Mouse (Mus musculus) neural tube, embryonic 11.5 days (tissue): Measurements from ENCODE around the gene Srsf4. TPM values are rescaled to one million over a fixed set of nuclear protein-coding genes. Genes with fewer than 3 reads are reported as not detected.
A peak's percentile ranks its signal among the peaks of the same experiment; 100 is the strongest.

Experiments
- ATAC-seq: fragments of 200-750 bp; cut with Nextera tagmentation; 2 replicates; pipeline ENCODE4 v1.8.0; 2017; ENCODE audit warnings: moderate number of reproducible peaks, mild to moderate bottlenecking, moderate TSS enrichment, moderate library complexity; ENCODE audit not compliant: insufficient read depth, low FRiP score, low TSS enrichment
- DNase-seq: peaks from one replicate; pipeline ENCODE4 v3.0.0-alpha.2; 2015; ENCODE audit warnings: low spot score
- H3K27ac ChIP-seq: fragments of 300-500 bp; sonication (generic); 2 replicates; pipeline ENCODE4 v1.5.1; 2014; ENCODE audit warnings: low read depth, mild to moderate bottlenecking, low read length
- H3K27me3 ChIP-seq: fragments of 300-500 bp; sonication (generic); 2 replicates; pipeline ENCODE4 v1.6.1; 2014; ENCODE audit warnings: mild to moderate bottlenecking, low read length, mixed read lengths; ENCODE audit not compliant: control insufficient read depth, insufficient read depth
- H3K36me3 ChIP-seq: fragments of 300-500 bp; sonication (generic); 2 replicates; pipeline ENCODE4 v1.6.1; 2014; ENCODE audit warnings: mild to moderate bottlenecking, low read length, moderate library complexity, mixed read lengths; ENCODE audit not compliant: control insufficient read depth, insufficient read depth
- H3K4me1 ChIP-seq: fragments of 300-500 bp; sonication (generic); 2 replicates; pipeline ENCODE4 v1.6.1; 2014; ENCODE audit warnings: low read length, mixed read lengths; ENCODE audit not compliant: control insufficient read depth, insufficient read depth
- H3K4me2 ChIP-seq: fragments of 300-500 bp; sonication (generic); 2 replicates; pipeline ENCODE4 v1.6.1; 2014; ENCODE audit warnings: low read depth, mild to moderate bottlenecking, moderate library complexity
- H3K4me3 ChIP-seq: fragments of 300-500 bp; sonication (generic); 2 replicates; pipeline ENCODE4 v1.5.1; 2014; ENCODE audit warnings: low read depth, low read length
- H3K9ac ChIP-seq: fragments of 300-500 bp; sonication (generic); 2 replicates; pipeline ENCODE4 v1.6.1; 2014; ENCODE audit warnings: mild to moderate bottlenecking, low read length
- H3K9me3 ChIP-seq: fragments of 300-500 bp; sonication (generic); 2 replicates; pipeline ENCODE4 v1.6.1; 2016; ENCODE audit warnings: low read length; ENCODE audit not compliant: control insufficient read depth
- WGBS: fragments of 180-500 bp; shearing (Covaris S2); extraction: QIAGEN DNeasy Blood & Tissue Kit; methylation state at CpG from one replicate; pipeline ENCODE4 v1.1.7; 2014; 5-methylcytosine and 5-hydroxymethylcytosine counted together
- polyA plus RNA-seq: library from polyadenylated mRNA; unstranded; fragments of >200 nt; fragmentation: Nextera tagmentation; extraction: Ambion mirVana; gene quantifications from 2 replicates; pipeline ENCODE4 v1.2.1, GENCODE M21; 2014

The Srsf4 gene
- polyA plus RNA-seq, 1 experiment from 2014 or later: 144 TPM

DNA sequence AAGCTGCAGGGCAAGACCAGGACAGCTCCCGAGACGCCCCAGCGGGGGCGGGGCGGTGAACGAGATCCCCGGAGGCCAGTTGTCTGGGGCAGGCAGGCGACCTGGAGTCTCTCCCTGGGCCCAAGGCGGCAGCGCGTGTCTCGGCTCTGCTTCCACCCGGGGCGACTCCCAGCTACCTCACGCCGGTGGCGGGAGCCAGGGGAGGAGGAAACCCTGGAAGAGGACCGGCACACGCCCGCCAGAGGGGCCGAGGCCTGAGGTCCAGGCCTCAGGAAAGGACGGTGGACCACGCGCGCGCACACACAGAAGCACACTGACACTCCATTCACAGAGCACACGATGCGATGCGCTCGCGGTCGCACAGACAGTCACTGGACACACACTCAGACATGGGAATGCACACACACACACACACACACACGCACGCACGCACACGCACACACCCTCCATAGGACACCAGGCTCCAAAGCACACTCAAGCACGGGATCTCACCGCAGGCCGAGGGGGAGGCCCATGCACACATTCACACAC, 37.0 kb upstream of the Srsf4 start:
- peaks cover 15% of the 10 kb centered on the region for H3K4me1 ChIP-seq
- H3K4me2 ChIP-seq: peak overlapping the region; percentile 99
- peak overlapping the region; percentile 69 for H3K9ac ChIP-seq
- ATAC-seq: no peak
- H3K9me3 ChIP-seq: no peaks in the 10 kb centered on the region
- no peak overlapping the region for H3K27ac ChIP-seq
- H3K36me3 ChIP-seq: no peaks in the 10 kb centered on the region
- H3K27me3 ChIP-seq: peaks cover 17% of the 10 kb centered on the region
- DNase-seq: peak; percentile 55
- peak overlapping the region; percentile 58 for H3K4me3 ChIP-seq
- 1% methylated on average over 39 of the region's 39 CpGs for WGBS

DNA sequence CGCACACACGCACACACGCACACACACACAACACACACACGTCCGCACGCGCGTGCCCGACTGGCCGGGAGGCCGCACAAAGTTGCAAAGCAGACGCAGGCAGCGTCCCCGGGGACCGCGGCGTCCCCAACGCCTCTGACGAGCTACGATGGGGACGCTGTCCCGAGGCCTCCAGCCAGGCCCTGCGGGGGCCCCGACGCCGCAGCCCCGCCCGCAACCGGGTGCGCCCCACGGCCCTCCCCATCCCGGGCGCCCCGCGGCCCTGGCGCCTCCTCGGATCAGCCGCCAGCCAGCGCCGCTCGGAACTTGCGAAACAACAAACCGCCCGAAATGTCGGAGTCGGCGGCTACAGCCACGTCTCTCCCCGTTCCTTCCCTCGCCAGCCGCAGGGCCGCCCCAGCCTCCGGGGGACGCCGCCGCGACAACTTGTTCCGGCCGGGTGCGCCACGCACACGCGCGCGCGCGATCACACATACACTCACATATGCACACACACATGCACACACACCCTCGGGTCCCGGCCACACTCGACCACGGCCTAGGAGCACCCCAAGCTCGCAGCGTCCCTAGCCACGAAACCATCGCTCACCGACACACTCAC, 36.4 kb upstream of the Srsf4 start:
- Histone ChIP-seq H3K4me3 (peak overlapping the region; percentile 58), H3K27ac (no peak overlapping the region), H3K9ac (peak overlapping the region; percentile 69), H3K27me3 (peaks cover 17% of the 10 kb centered on the region), H3K4me1 (peaks cover 15% of the 10 kb centered on the region), H3K4me2 (peak overlapping the region; percentile 99), H3K9me3 (no peaks in the 10 kb centered on the region), H3K36me3 (no peaks in the 10 kb centered on the region)
- DNase-seq (peak; percentile 64), ATAC-seq (peak; percentile 16; the same call in 1 of the 2 replicates)
- WGBS: under 1% methylated on average over 71 of the region's 76 CpGs

DNA sequence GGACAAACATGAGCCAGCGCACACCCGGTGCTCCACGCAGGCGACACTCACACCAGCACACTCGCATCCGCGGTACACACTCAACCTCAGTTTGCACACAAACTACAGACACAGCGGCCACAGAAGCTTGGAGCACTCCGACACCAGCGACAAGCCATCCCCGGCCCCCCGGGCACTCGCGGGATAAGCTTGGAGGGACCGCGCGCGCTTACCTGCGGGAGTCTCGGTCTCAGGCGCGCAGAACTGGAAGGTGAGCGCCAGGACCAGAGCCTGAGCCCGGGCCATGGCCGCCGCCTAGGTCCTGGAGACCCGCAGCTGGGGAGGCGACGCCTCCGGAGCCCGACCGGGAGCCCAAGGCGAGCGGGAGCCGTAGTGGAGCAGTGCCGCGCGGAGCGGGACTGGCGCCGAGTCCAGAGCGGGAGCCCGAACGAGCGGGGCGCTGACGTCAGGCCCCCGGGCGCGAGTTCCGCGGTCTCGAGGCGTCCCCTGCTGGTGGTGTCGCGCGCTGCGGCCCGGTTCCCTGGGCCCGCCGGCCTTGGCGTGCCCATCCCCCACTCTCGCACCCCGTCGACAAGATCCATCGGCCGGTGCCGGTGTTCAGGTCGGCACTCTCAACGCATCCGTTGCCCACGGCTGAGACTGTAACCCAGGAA, 35.4 kb upstream of the Srsf4 start, which contains the start of gene Ptpru:
Ptpru (minus strand) TSS at position 417 of the 653 bp plus-strand sequence.
- H3K9me3 ChIP-seq: no peaks in the 10 kb centered on the region
- H3K27me3 ChIP-seq: peaks cover 17% of the 10 kb centered on the region
- peak within 1 kb of the TSS; percentile 99 for H3K4me2 ChIP-seq
- H3K27ac ChIP-seq: no peak within 1 kb of the TSS
- no peaks in the 10 kb centered on the region for H3K36me3 ChIP-seq
- peak within 1 kb of the TSS; percentile 69 for H3K9ac ChIP-seq
- ATAC-seq (peak; percentile 78), DNase-seq (peak; percentile 89)
- WGBS: under 1% methylated on average over 72 of the region's 72 CpGs
- H3K4me3 ChIP-seq: peak within 1 kb of the TSS; percentile 58
- peaks cover 15% of the 10 kb centered on the region for H3K4me1 ChIP-seq

DNA sequence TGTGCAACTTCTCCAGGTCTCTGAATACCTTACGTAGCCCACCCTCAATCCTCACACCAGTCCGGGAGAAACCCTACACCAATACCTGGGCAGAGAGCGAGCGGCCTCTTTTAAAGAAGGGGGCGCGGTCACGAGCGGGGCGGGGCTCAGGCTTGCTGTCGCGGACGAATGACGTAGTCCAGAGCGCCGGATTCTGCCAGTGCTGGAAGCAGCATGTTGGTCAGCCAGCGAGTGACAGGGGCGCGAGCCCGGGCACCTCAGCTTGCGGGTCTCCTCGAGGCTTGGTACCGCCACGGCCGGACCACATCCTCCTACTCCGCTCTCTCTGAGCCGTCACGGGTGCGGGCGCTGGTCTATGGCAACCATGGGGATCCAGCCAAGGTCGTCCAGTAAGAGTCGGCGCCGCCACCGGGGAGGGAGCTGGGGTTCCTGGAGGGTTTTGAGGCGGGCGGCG, 30.1 kb upstream of the Srsf4 start, which contains the start of gene Mecr:
Mecr (plus strand) TSS at position 181 of the 454 bp plus-strand sequence.
- Histone ChIP-seq H3K4me2 (peak within 1 kb of the TSS; percentile 96), H3K9ac (peak within 1 kb of the TSS; percentile 81), H3K27ac (no peak within 1 kb of the TSS), H3K9me3 (no peaks in the 10 kb centered on the region), H3K27me3 (no peaks in the 10 kb centered on the region), H3K4me3 (peak within 1 kb of the TSS; percentile 91), H3K36me3 (no peaks in the 10 kb centered on the region), H3K4me1 (0 out of 2 replicates have a peak, but pooled peaks cover 2% of the 10 kb centered on the region)
- peak; percentile 91 for DNase-seq
- peak; percentile 53 for ATAC-seq
- WGBS: under 1% methylated on average over 37 of the region's 37 CpGs

DNA sequence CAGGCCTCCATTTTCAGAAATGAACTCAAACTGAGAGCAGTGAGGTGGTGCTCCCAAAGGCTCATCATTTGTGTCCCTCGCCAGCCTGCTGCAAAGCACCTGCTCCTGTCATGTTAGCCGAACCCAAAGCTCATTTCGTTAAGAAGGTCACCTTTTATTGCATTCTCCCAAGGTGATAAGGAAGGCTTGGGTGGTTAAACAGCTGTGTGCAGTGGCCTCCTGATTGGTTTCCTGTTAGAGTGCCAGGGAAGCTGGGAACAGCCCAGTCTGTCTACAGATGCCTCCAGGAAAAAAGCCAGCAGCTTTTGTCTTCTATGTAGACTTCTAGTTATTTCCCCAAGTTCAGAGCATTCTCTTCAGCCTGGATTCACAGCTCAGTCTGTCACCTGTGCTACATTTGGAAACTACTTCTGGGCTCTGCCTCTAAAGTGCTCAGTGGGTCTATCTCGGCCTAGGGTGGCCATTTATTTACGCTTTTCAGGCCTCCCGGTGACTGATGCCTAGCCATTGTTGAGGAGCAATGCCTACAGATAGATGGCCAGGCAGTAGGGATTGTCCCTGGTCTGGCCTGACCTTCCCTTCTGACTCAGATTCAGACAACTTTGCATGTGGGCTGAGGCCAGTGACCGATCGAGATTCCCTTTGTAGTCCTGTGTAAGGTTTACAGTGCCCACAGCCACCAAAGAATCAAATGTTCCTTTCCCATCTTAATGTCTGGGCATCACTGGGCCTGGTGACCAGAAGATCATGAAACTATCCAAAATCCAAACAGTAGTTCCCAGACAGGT, 27.2 kb upstream of the Srsf4 start:
- H3K9ac ChIP-seq: no peak overlapping the region
- 85% methylated on average over 8 of the region's 8 CpGs for WGBS
- H3K4me3 ChIP-seq: no peak overlapping the region
- no peaks in the 10 kb centered on the region for H3K9me3 ChIP-seq
- no peak overlapping the region for H3K4me2 ChIP-seq
- peaks cover 4% of the 10 kb centered on the region; the same call in 1 of the 2 replicates for H3K4me1 ChIP-seq
- no peaks in the 10 kb centered on the region for H3K36me3 ChIP-seq
- no peak overlapping the region for H3K27ac ChIP-seq
- ATAC-seq: no peak
- H3K27me3 ChIP-seq: no peaks in the 10 kb centered on the region
- DNase-seq: no peak

DNA sequence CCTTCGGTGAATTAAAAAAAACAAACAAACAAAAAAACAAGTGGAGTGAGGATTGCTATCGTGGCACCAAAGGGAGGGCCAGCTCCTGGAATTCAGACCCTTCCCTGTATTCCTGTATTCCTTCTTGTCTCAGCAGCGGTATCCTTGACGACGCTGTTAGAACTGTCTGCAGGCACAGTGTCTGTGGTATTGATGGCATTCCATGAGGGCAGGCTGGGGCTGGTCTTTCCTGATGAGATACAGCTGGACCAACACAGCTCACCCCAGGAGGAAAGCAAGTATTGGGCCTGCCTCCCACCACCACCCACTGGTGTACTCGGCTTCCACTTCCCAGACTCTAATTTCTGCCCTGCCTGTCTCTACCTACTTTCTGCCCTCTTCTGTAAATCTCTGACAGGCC, 25.3 kb upstream of the Srsf4 start:
- DNase-seq: peak; percentile 51
- no peaks in the 10 kb centered on the region for H3K27me3 ChIP-seq
- no peak overlapping the region for H3K4me2 ChIP-seq
- WGBS: 60% methylated on average over 6 of the region's 6 CpGs
- H3K36me3 ChIP-seq: no peaks in the 10 kb centered on the region
- H3K27ac ChIP-seq: no peak overlapping the region
- no peak overlapping the region for H3K4me3 ChIP-seq
- no peak for ATAC-seq
- no peak overlapping the region for H3K9ac ChIP-seq
- H3K9me3 ChIP-seq: no peaks in the 10 kb centered on the region
- peaks cover 4% of the 10 kb centered on the region; the same call in 1 of the 2 replicates for H3K4me1 ChIP-seq

DNA sequence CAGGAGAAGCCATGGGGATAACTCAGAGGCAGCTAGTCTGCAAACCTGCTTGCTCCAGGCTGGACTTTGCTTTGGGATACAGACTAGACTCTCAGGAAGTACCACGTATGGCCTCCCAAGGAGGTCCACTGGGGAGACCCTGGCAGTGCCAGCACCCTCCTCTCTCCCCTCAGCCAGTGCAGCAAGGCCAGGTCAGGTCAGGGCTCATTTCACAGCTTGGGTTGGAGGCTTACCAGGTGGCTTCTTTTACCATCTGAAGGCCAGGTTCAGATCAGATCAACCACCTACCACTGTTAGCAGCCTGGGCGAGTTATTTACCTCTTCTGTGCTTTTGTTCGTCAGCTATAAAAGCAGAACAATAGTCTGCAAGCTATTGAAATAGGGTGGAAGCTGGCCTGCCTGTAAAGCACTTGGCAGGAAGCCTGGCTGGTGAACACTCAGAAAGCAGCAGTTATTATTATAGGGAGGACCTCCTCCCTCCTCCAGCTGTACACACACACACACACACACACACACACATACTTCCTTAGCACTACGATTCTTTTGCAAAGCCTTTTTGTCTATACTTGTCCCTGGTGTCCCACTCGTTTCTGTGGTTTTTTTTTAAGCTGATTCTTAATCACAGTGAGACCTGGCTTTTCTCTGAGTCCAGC, 23.3 kb upstream of the Srsf4 start:
- DNase-seq (no peak), ATAC-seq (no peak)
- Histone ChIP-seq H3K4me3 (no peak overlapping the region), H3K4me2 (no peak overlapping the region), H3K4me1 (peaks cover 4% of the 10 kb centered on the region; the same call in 1 of the 2 replicates), H3K27me3 (no peaks in the 10 kb centered on the region), H3K36me3 (no peaks in the 10 kb centered on the region), H3K9me3 (no peaks in the 10 kb centered on the region), H3K27ac (no peak overlapping the region), H3K9ac (peak overlapping the region; percentile 39)
- WGBS: 28% methylated on average over 5 of the region's 5 CpGs

DNA sequence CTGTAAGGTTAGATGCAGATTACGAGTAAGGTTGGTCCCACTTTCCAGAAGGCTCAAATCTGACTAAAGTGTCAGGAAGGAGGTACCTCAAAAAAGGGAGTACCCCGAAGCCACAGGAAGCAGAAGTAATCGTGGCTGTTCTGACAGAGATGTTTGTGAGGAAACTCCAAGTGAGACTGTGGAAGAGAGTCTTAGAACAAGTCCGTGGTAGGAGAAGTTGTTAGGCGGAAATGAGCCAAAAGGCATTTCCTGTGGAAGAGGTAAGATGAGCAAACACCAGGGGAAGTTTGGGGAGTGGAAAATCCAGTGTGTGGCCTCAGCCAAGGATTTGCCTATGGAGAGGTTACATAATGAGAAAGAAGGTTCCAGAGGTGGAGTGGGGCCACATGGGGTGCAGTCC, 18.5 kb upstream of the Srsf4 start:
- no peak for ATAC-seq

More for the DNA sequence above, 18.5 kb upstream of the Srsf4 start:
- Histone ChIP-seq H3K4me1 (peaks cover 2% of the 10 kb centered on the region; the same call in 1 of the 2 replicates), H3K36me3 (no peaks in the 10 kb centered on the region), H3K4me2 (no peak overlapping the region), H3K27ac (no peak overlapping the region), H3K9ac (no peak overlapping the region), H3K4me3 (no peak overlapping the region), H3K9me3 (no peaks in the 10 kb centered on the region), H3K27me3 (no peaks in the 10 kb centered on the region)
- DNase-seq: no peak
- 77% methylated on average over 5 of the region's 5 CpGs for WGBS
